Mouse (Mus musculus) left cerebral cortex, adult 18-20 months (tissue): ENCODE measurements at regions not wholly inside any gene's neighbourhood (a gene's known extent, or its start where the extent isn't known, plus 50 kb on each side); places are given as distances from the start of the nearest gene placed in this dataset.

Source experiments
- DNase-seq, 2 experiments: peaks; one replicate each; pipeline ENCODE4 v3.0.0; 2021 to 2022; ENCODE audit warnings: low spot score in 2 of 2, mixed read lengths in 1 of 2

GRCm38 (mm10) chr5:80484676-80485075, 535.3 kb upstream of the Adgrl3 start:
- no peak for DNase-seq

DNA sequence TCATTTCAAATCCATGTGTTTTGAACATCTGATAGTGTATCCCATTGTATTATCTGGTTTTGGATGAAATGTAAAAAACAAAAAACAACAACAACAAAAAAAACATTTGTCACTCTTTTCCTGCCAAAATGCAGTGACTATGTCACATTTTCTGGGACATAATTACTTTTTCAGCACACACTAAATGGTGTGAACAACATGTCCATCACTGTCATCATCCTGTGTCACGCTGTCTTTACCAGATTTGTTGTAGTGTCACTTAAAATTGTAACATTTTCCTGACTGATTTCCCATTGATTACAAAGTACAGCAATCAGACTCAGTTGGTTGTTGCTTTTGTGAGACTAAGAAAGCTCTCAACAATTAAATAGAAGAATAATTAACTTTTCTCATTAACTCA, 531.6 kb upstream of the Adgrl3 start:
- no peak for DNase-seq

- peak; percentile 62 to 74 for DNase-seq
Observed at GRCm38 (mm10) chr5:80508672-80509071, 511.3 kb upstream of the Adgrl3 start.

GRCm38 (mm10) chr5:80539997-80540396, 479.9 kb upstream of the Adgrl3 start:
- DNase-seq = no peak

DNA sequence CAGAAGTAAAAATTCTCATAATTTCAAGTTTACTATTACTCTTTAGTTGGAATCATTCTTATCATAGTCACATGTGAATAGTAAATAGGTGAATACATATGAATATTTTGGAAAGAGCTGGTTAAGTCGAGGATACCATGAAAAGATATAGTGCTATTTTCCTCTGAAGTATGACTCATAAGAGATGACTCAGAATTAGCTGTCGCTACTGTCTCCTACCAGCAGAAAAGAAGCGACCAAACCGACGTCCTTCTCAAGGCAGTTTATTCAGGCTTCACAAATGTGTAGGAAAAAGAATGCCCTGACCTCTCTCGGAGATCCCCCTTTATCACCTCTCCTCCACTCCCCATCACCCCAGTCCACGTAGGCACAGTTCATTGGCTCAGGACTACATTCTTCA, 468.3 kb upstream of the Adgrl3 start:
- no peak for DNase-seq

GRCm38 (mm10) chr5:80578741-80579140, 441.2 kb upstream of the Adgrl3 start:
- DNase-seq = no peak

DNA sequence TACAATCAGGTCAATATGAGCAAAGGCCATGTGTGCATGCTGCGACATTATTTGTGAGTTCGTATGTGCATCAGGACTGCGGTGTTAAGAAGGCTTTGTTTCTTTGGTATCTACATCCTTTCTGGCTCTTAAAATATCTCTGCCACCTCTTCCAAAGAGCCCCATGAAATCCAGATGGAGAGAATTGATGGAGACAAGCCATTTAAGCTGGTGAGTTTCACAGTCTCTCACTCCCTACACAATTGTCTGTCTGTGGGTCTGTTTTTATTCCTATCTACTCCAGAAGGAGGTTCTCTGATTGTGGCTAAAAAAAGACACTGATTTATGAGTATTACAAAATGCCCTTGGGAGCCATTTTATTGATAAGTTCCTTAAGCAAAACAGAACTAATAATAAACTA, 408.4 kb upstream of the Adgrl3 start:
- DNase-seq = no peak

DNA sequence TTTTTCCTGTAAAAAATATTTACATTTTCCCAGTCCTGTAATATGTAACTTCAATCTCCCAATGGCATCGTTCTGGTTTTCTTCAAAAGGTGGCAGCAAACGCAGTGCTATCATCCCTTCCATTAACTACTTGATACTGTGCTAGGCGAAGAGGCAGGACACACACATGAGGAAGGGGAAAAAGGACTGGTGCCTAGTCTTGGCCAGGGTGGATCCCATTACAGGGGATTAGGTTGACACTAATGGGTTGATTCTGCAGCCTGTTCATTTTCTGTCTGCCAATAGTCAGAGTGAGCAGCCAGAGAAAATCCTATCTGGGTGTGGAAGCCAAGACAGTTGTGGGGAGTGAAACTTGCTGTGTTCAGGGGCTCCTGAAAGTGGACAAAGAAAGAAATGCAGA, 392.7 kb upstream of the Adgrl3 start:
- no peak for DNase-seq

DNA sequence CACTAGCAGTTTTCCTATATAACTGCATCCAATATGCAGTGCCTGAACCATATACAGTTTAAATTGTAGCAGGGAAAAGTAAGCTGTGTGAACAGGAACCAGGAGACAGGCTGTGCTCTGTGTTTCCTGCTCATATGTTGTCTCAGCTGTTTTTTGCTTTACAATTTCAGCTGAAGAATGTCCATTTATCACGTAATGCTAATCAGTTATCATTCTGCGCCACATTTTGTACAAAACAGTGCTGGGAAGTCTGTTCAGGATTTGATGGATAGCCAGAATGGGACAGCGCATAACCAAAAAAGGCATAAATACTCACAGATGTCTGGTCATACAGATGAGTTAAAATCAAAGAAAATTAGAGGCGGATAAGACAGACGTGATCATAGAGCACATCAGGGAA, 360.9 kb upstream of the Adgrl3 start:
- no peak for DNase-seq

GRCm38 (mm10) chr5:80659530-80659929, 360.4 kb upstream of the Adgrl3 start:
- no peak for DNase-seq

GRCm38 (mm10) chr5:80670258-80670947, 349.5 kb upstream of the Adgrl3 start:
- DNase-seq = no peak

DNA sequence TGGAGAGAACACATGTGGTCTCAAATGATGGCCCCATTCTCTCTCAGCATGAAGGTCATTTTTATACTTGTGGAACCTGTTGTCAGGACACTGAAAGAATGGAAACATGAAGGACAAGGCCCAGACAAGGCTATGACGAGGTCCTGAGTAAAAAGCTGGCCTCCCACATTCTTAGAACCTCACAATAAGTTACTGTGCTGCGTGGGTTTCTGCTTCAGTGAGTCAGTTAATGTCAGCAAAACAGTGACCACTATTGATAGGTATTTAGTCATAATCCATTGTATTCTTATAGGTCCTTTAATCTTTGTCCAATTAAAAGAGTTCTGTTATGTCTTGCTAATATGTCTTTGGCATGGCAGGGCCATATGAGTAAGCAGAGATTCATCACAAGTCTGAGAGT, 336.5 kb upstream of the Adgrl3 start:
- no peak for DNase-seq

- no peak for DNase-seq
Observed at GRCm38 (mm10) chr5:80700848-80701247, 319.1 kb upstream of the Adgrl3 start.

- DNase-seq = no peak
Observed at GRCm38 (mm10) chr5:80704732-80705131, 315.2 kb upstream of the Adgrl3 start.

DNA sequence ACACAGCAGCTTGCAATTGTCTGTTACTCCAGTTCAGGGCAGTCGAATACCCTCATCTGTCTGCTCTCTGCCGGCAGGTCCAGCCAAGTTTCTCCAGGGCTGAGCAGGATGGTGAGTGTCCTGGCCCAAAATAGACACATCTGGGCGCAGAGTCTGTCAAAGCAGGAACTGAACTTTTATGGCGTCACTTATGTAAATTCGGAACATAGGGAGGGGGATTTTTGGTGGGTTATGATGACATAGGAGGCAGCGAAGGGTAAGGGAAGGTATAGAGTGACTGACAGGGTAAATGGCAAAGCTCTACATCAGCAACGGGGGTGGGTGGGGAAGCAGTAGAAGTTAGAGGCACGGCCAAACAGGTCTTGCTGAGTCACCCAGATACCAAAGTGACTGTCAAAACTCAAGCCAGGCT, 313.3 kb upstream of the Adgrl3 start:
- no peak for DNase-seq
